Mouse (Mus musculus) embryo, embryonic 10 days (tissue): ENCODE measurements around the gene Cblb.

Experiments
- DNase-seq: peaks from one replicate; pipeline ENCODE4 v3.0.0-alpha.2; 2015; ENCODE audit warnings: low spot score

Gene Cblb

GRCm38 (mm10) chr16:52031091-52031689 lies at the start of gene Cblb:
TSS of gene Cblb (plus strand) at chr16:52031225.
- DNase-seq = peak; percentile 97

GRCm38 (mm10) chr16:51985436-51985835 lies 45.6 kb upstream of the Cblb start:
- no peak for DNase-seq

GRCm38 (mm10) chr16:51986207-51986606 lies 44.8 kb upstream of the Cblb start:
- no peak for DNase-seq

- no peak for DNase-seq
Measured at GRCm38 (mm10) chr16:51987085-51987620, 43.9 kb upstream of the Cblb start.

- no peak for DNase-seq
Measured at GRCm38 (mm10) chr16:51988027-51988426, 43.0 kb upstream of the Cblb start.

- peak; percentile 17 for DNase-seq
Measured at GRCm38 (mm10) chr16:51989259-51989658, 41.8 kb upstream of the Cblb start.

GRCm38 (mm10) chr16:52000043-52000442 lies 31.0 kb upstream of the Cblb start:
- no peak for DNase-seq

- DNase-seq = no peak
Measured at GRCm38 (mm10) chr16:52000801-52001200, 30.2 kb upstream of the Cblb start.

GRCm38 (mm10) chr16:52007006-52007405 lies 24.0 kb upstream of the Cblb start:
- DNase-seq = no peak

- DNase-seq = no peak
Measured at GRCm38 (mm10) chr16:52008471-52008870, 22.6 kb upstream of the Cblb start.

GRCm38 (mm10) chr16:52009421-52009820 lies 21.6 kb upstream of the Cblb start:
- DNase-seq = no peak

GRCm38 (mm10) chr16:52012984-52013383 lies 18.0 kb upstream of the Cblb start:
- no peak for DNase-seq

GRCm38 (mm10) chr16:52013812-52014211 lies 17.2 kb upstream of the Cblb start:
- no peak for DNase-seq

GRCm38 (mm10) chr16:52023417-52023816 lies 7.6 kb upstream of the Cblb start:
- DNase-seq = no peak

GRCm38 (mm10) chr16:52027326-52027725 lies 3.7 kb upstream of the Cblb start:
- DNase-seq = no peak

- DNase-seq = no peak
Measured at GRCm38 (mm10) chr16:52029001-52029400, 2.0 kb upstream of the Cblb start.

- DNase-seq = peak; percentile 75
Measured at GRCm38 (mm10) chr16:52031712-52032251, 757 bp downstream of the Cblb start.

GRCm38 (mm10) chr16:52032376-52033330 lies 1.6 kb downstream of the Cblb start:
- peak; percentile 34 for DNase-seq

GRCm38 (mm10) chr16:52033381-52034315 lies 2.6 kb downstream of the Cblb start:
- DNase-seq = no peak

GRCm38 (mm10) chr16:52034356-52034755 lies 3.3 kb downstream of the Cblb start:
- DNase-seq = no peak

- no peak for DNase-seq
Measured at GRCm38 (mm10) chr16:52036295-52036694, 5.3 kb downstream of the Cblb start.

- DNase-seq = no peak
Measured at GRCm38 (mm10) chr16:52038283-52038682, 7.3 kb downstream of the Cblb start.
